Mouse (Mus musculus): ENCODE measurements around the gene Wwtr1.

Wwtr1 gene

GRCm38 (mm10) chr3:57557408-57557807 is 18.3 kb downstream of the Wwtr1 start:
- no peak for DNase-seq

- no peak for DNase-seq
Measured at GRCm38 (mm10) chr3:57555560-57555959, 20.1 kb downstream of the Wwtr1 start.

- no peak for DNase-seq
Measured at GRCm38 (mm10) chr3:57554890-57555239, 20.8 kb downstream of the Wwtr1 start.

GRCm38 (mm10) chr3:57554124-57554889 is 21.4 kb downstream of the Wwtr1 start:
- DNase-seq = no peak

GRCm38 (mm10) chr3:57553108-57553507 is 22.6 kb downstream of the Wwtr1 start:
- no peak for DNase-seq

- no peak for DNase-seq
Measured at GRCm38 (mm10) chr3:57551210-57551609, 24.5 kb downstream of the Wwtr1 start.

- DNase-seq = no peak
Measured at GRCm38 (mm10) chr3:57550468-57551185, 25.1 kb downstream of the Wwtr1 start.

- no peak for DNase-seq
Measured at GRCm38 (mm10) chr3:57544154-57544553, 31.6 kb downstream of the Wwtr1 start.

- no peak for DNase-seq
Measured at GRCm38 (mm10) chr3:57542848-57543380, 32.8 kb downstream of the Wwtr1 start.

- DNase-seq = no peak
Measured at GRCm38 (mm10) chr3:57541205-57541604, 34.5 kb downstream of the Wwtr1 start.

GRCm38 (mm10) chr3:57540474-57540873 is 35.2 kb downstream of the Wwtr1 start:
- DNase-seq = no peak

GRCm38 (mm10) chr3:57535483-57536185 is 40.1 kb downstream of the Wwtr1 start:
- DNase-seq = no peak

- DNase-seq = no peak
Measured at GRCm38 (mm10) chr3:57534450-57534849, 41.3 kb downstream of the Wwtr1 start.

- DNase-seq = no peak
Measured at GRCm38 (mm10) chr3:57533876-57534275, 41.8 kb downstream of the Wwtr1 start.

- no peak for DNase-seq
Measured at GRCm38 (mm10) chr3:57532991-57533725, 42.6 kb downstream of the Wwtr1 start.

GRCm38 (mm10) chr3:57530836-57531235 is 44.9 kb downstream of the Wwtr1 start:
- DNase-seq = no peak

GRCm38 (mm10) chr3:57530221-57530620 is 45.5 kb downstream of the Wwtr1 start:
- no peak for DNase-seq

- no peak for DNase-seq
Measured at GRCm38 (mm10) chr3:57527154-57527553, 48.6 kb downstream of the Wwtr1 start.

GRCm38 (mm10) chr3:57523093-57523492 is 52.6 kb downstream of the Wwtr1 start:
- DNase-seq = no peak

- DNase-seq = no peak
Measured at GRCm38 (mm10) chr3:57521876-57522275, 53.8 kb downstream of the Wwtr1 start.

- DNase-seq = no peak
Measured at GRCm38 (mm10) chr3:57519995-57520394, 55.7 kb downstream of the Wwtr1 start.

- DNase-seq = no peak
Measured at GRCm38 (mm10) chr3:57516146-57516545, 59.6 kb downstream of the Wwtr1 start.

GRCm38 (mm10) chr3:57515044-57515443 is 60.7 kb downstream of the Wwtr1 start:
- DNase-seq = no peak

Data from right cerebral cortex, postnatal 4 days (tissue).